ENCODE assay signal across 8 mouse cellular contexts in genomic region chr2:103760906-103761716, GRCm38 (mm10). TPM values are rescaled to one million over a fixed set of nuclear protein-coding genes. Genes with fewer than 3 reads are reported as not detected.
DNase-seq lines count a peak whose midpoint lies in the region; ATAC-seq lines count a peak whose summit lies in the region.

Gene Nat10, minus strand, starts transcription at chr2:103761270.

- H3K4me1 ChIP-seq in hindbrain, embryonic 11.5 days (replicated peaks; ENCODE audit: control insufficient read depth, insufficient read depth, low read length): no peaks in the 10 kb centered on the region

- no peaks in the 10 kb centered on the region for H3K27me3 ChIP-seq in hindbrain, embryonic 11.5 days (ENCODE audit: control insufficient read depth, insufficient read depth, low read length)

- under 1% methylated on average over 47 of the region's 47 CpGs for WGBS in hindbrain, embryonic 11.5 days

- peak within 1 kb of the TSS; percentile 85 for H3K4me2 ChIP-seq in hindbrain, embryonic 11.5 days (replicated peaks; ENCODE audit: low read depth, low read length)

- DNase-seq in Muller cell, postnatal 12 days (ENCODE audit: inconsistent ontology term): peak; percentile 95
- DNase-seq in cerebellum, adult 9-11 months: peak; percentile 99
- peak; percentile 99 to 100 for DNase-seq in frontal cortex, adult 2 months (ENCODE audit: extremely low spot score in 1 of 2, low spot score in 1 of 2)
- DNase-seq in hindbrain, embryonic 11.5 days (ENCODE audit: low spot score): peak; percentile 99
- peak; percentile 99 for DNase-seq in layer of hippocampus, postnatal 10 days (ENCODE audit: low spot score in 2 of 2)
- peak; percentile 99 for DNase-seq in lung, postnatal 10 days
- DNase-seq in ovary, postnatal 36 days (ENCODE audit: low spot score): peak; percentile 95
- peak; percentile 98 for DNase-seq in thymus, postnatal 25 days

- H3K4me3 ChIP-seq in hindbrain, embryonic 11.5 days (ENCODE audit: low read depth, low read length): peak within 1 kb of the TSS; percentile 62

- no peaks in the 10 kb centered on the region for H3K36me3 ChIP-seq in hindbrain, embryonic 11.5 days (ENCODE audit: control insufficient read depth, insufficient read depth, low read length)

- H3K9ac ChIP-seq in hindbrain, embryonic 11.5 days (ENCODE audit: low read depth, low read length): peak within 1 kb of the TSS; percentile 57

- no peaks in the 10 kb centered on the region for H3K9me3 ChIP-seq in hindbrain, embryonic 11.5 days (ENCODE audit: control insufficient read depth, low read length)

- peak; percentile 97 for ATAC-seq in hindbrain, embryonic 11.5 days (ENCODE audit: low FRiP score)

- H3K27ac ChIP-seq in hindbrain, embryonic 11.5 days (ENCODE audit: low read depth, low read length): peak within 1 kb of the TSS; percentile 51

RNA-seq across cellular contexts. Expression of gene Nat10, which starts in this region (rescaled TPM):
- polyA plus RNA-seq in frontal cortex, adult 2 months (2012; rRNA removed): 43.2 and 55.7 TPM in 2 replicates
- 21.5 and 22.7 TPM in 2 replicates for polyA plus RNA-seq in hindbrain, embryonic 11.5 days (2014; fragmentation: Nextera tagmentation; extraction: Ambion mirVana)
- total RNA-seq in layer of hippocampus, postnatal 10 days (2021): 10 to 100 TPM; 35.5 to 35.8 TPM

Comparison
In these comparisons a context has a peak if more than half of its experiments do, and no peak if none do; other contexts are left out.
1. Peak in every context shown above with its lines: DNase-seq, ATAC-seq, H3K4me3 ChIP-seq and H3K27ac ChIP-seq.